Mouse (Mus musculus) bone marrow macrophage, adult 2 months (primary cell): ENCODE measurements around the gene Lamc3. TPM values are rescaled to one million over a fixed set of nuclear protein-coding genes. Genes with fewer than 3 reads are reported as not detected.

Experiments
- H3K27ac ChIP-seq: 2 replicates; pipeline ENCODE4 v1.5.1; 2012; ENCODE audit warnings: low read depth, low read length; ENCODE audit not compliant: insufficient read depth
- H3K4me1 ChIP-seq: 2 replicates; pipeline ENCODE4 v1.6.1; 2012; ENCODE audit warnings: low read length; ENCODE audit not compliant: control insufficient read depth, insufficient read depth
- H3K4me3 ChIP-seq: 2 replicates; pipeline ENCODE4 v1.5.1; 2012; ENCODE audit warnings: mild to moderate bottlenecking, low read length, moderate library complexity; ENCODE audit not compliant: insufficient read depth
- CTCF ChIP-seq: IDR thresholded peaks from 2 replicates; pipeline ENCODE4 v1.5.1; 2012; ENCODE audit warnings: low read depth, mild to moderate bottlenecking, low read length, moderate library complexity
- POLR2A ChIP-seq: IDR thresholded peaks from 2 replicates; pipeline ENCODE4 v1.6.1; 2012; ENCODE audit warnings: mild to moderate bottlenecking, low read depth, low read length, borderline replicate concordance
- polyA plus RNA-seq: library from polyadenylated mRNA; stranded (reverse); fragments of >200 nt; gene quantifications from 2 replicates; pipeline ENCODE4 v1.2.4, GENCODE M21; 2012; ENCODE audit not compliant: missing spikeins, insufficient read depth, insufficient read length

The Lamc3 gene
- polyA plus RNA-seq, 1 experiment = not detected

GRCm38 (mm10) chr2:31870683-31871082 is 16.4 kb upstream of the Lamc3 start:
- no peak overlapping the region for H3K4me3 ChIP-seq

GRCm38 (mm10) chr2:31874290-31874855 is 12.7 kb upstream of the Lamc3 start:
- TF ChIP-seq CTCF (no peak), POLR2A (no peak)
- no peak overlapping the region for H3K4me3 ChIP-seq
- no peaks in the 10 kb centered on the region for H3K4me1 ChIP-seq
- no peak overlapping the region for H3K27ac ChIP-seq

More at GRCm38 (mm10) chr2:31870683-31871082, 16.4 kb upstream of the Lamc3 start:
- TF ChIP-seq POLR2A (no peak), CTCF (no peak)
- Histone ChIP-seq H3K4me1 (no peaks in the 10 kb centered on the region), H3K27ac (no peak overlapping the region)

GRCm38 (mm10) chr2:31876446-31876845 is 10.6 kb upstream of the Lamc3 start:
- Histone ChIP-seq H3K4me3 (no peak overlapping the region), H3K27ac (no peak overlapping the region), H3K4me1 (peaks cover 4% of the 10 kb centered on the region; the same call in 1 of the 2 replicates)
- no peak for TF ChIP-seq POLR2A
- TF ChIP-seq CTCF = no peak

- TF ChIP-seq POLR2A = no peak
- no peak for TF ChIP-seq CTCF
- Histone ChIP-seq H3K27ac (no peak overlapping the region), H3K4me3 (no peak overlapping the region), H3K4me1 (peaks cover 4% of the 10 kb centered on the region; the same call in 1 of the 2 replicates)
Observed at GRCm38 (mm10) chr2:31878610-31879009, 8.5 kb upstream of the Lamc3 start.

GRCm38 (mm10) chr2:31880868-31881267 is 6.2 kb upstream of the Lamc3 start:
- peaks cover 4% of the 10 kb centered on the region; the same call in 1 of the 2 replicates for H3K4me1 ChIP-seq
- H3K4me3 ChIP-seq = peak overlapping the region; percentile 36
- TF ChIP-seq CTCF (no peak), POLR2A (no peak)
- no peak overlapping the region for H3K27ac ChIP-seq

- TF ChIP-seq CTCF = no peak
- no peak for TF ChIP-seq POLR2A
- H3K4me1 ChIP-seq = peaks cover 4% of the 10 kb centered on the region; the same call in 1 of the 2 replicates
- no peak overlapping the region for H3K27ac ChIP-seq
- no peak overlapping the region for H3K4me3 ChIP-seq
Observed at GRCm38 (mm10) chr2:31883061-31883460, 4.0 kb upstream of the Lamc3 start.

GRCm38 (mm10) chr2:31884806-31885205 is 2.3 kb upstream of the Lamc3 start:
- peaks cover 4% of the 10 kb centered on the region; the same call in 1 of the 2 replicates for H3K4me1 ChIP-seq
- no peak for TF ChIP-seq POLR2A
- no peak for TF ChIP-seq CTCF
- H3K27ac ChIP-seq = no peak overlapping the region
- H3K4me3 ChIP-seq = no peak overlapping the region

- TF ChIP-seq POLR2A (no peak), CTCF (no peak)
Observed at GRCm38 (mm10) chr2:31888871-31889270, 1.8 kb downstream of the Lamc3 start.

GRCm38 (mm10) chr2:31891219-31891618 is 4.1 kb downstream of the Lamc3 start:
- TF ChIP-seq POLR2A (no peak), CTCF (no peak)
- Histone ChIP-seq H3K4me3 (no peak overlapping the region), H3K27ac (no peak overlapping the region), H3K4me1 (no peaks in the 10 kb centered on the region)

More at GRCm38 (mm10) chr2:31888871-31889270, 1.8 kb downstream of the Lamc3 start:
- Histone ChIP-seq H3K4me1 (no peaks in the 10 kb centered on the region), H3K4me3 (no peak overlapping the region), H3K27ac (no peak overlapping the region)

- Histone ChIP-seq H3K27ac (no peak overlapping the region), H3K4me3 (no peak overlapping the region), H3K4me1 (no peaks in the 10 kb centered on the region)
- TF ChIP-seq POLR2A (no peak), CTCF (no peak)
Observed at GRCm38 (mm10) chr2:31893110-31893669, 6.1 kb downstream of the Lamc3 start.
